Mouse (Mus musculus) olfactory bulb, adult 2 months (tissue): ENCODE data around the gene Pacrg. TPM values are rescaled to one million over a fixed set of nuclear protein-coding genes. Genes with fewer than 3 reads are reported as not detected.

Experiments used
- H3K27ac ChIP-seq: fragments of 200-500 bp; 2 replicates; pipeline ENCODE4 v1.5.1; 2012; ENCODE audit warnings: low read depth, low read length; ENCODE audit not compliant: insufficient read depth
- H3K4me1 ChIP-seq: fragments of 200-500 bp; 2 replicates; pipeline ENCODE4 v1.6.1; 2012; ENCODE audit warnings: low read length; ENCODE audit not compliant: control insufficient read depth, insufficient read depth
- H3K4me3 ChIP-seq: fragments of 200-500 bp; 2 replicates; pipeline ENCODE4 v1.5.1; 2012; ENCODE audit warnings: mild to moderate bottlenecking, low read depth, low read length, moderate library complexity; ENCODE audit not compliant: insufficient read depth
- CTCF ChIP-seq: fragments of 200-500 bp; IDR thresholded peaks from 2 replicates; pipeline ENCODE4 v1.5.1; 2012; ENCODE audit warnings: low read depth, mild to moderate bottlenecking, low read length, moderate library complexity; ENCODE audit not compliant: insufficient read depth
- POLR2A ChIP-seq: fragments of 200-500 bp; IDR thresholded peaks from 2 replicates; pipeline ENCODE4 v1.6.1; 2012; ENCODE audit warnings: mild to moderate bottlenecking, low read depth, low read length, moderate library complexity; ENCODE audit not compliant: insufficient read depth
- WGBS: fragments of 180-500 bp; shearing (Covaris S2); methylation state at CpG from one replicate; pipeline ENCODE4 v1.1.7; 2018; 5-methylcytosine and 5-hydroxymethylcytosine counted together
- polyA plus RNA-seq: library from polyadenylated mRNA; stranded (reverse); fragments of >200 nt; gene quantifications from 2 replicates; pipeline ENCODE4 v1.2.4, GENCODE M21; 2012; ENCODE audit warnings: low replicate concordance; ENCODE audit not compliant: missing spikeins, insufficient read depth, insufficient read length

Gene Pacrg
- polyA plus RNA-seq, 1 experiment = not detected

DNA sequence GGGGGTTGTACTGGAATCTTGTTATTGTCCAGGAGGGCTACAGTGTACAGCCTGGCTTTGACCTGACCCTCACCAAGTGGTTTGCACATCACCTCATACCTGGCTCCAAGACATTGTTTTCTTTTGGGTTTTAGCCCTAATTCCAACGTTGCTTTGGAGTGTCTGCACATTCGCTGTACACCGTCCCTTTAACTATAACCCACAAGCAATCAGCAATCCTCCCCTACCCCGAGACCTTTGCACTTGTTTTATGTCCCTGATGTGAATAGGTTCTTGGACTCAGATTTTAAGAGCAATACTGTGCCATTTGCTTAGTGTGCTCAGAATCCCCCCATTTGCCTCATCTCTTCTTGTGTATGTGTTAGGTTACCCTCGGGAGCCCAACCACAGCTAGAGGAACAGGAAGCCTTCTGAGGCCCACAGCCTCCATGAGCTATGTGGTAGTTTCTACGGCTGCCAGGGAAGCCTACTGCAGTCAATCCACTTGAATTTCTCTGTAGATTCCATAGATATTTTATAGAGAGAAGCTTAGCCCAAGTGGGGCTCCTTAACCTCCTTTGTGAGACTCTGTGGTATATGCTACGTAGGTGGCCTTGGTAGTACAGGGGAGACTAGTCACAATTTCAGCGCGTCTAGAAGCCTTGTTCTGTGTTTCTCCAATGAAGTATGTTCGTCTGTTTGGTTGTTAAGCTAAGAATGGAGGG, 442.0 kb downstream of the Pacrg start:
- Histone ChIP-seq H3K4me3 (no peak overlapping the region), H3K27ac (peak overlapping the region; percentile 33), H3K4me1 (peaks cover 33% of the 10 kb centered on the region)
- WGBS = 70% methylated on average over 10 of the region's 10 CpGs
- TF ChIP-seq CTCF (no peak), POLR2A (no peak)

DNA sequence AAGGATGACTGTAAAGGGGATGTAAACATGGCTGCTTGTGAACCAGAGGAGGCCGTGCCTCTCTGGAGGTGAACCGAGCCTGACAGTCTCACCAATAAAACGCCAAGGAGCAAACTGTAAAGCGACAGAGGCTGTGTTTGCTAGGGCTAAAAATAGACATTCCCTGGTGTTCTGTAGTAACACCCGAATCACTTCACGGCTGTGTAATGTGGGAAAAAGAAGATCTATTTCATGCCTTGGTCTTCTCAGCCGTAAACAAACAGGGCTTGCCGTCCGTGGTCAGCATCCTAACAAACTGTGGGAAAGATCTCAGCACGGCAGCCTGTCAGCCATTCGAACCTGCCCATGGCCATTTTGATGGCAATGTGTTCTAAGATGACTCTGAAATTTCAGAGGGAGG, 442.8 kb downstream of the Pacrg start:
- WGBS = 20% methylated on average over 11 of the region's 11 CpGs

DNA sequence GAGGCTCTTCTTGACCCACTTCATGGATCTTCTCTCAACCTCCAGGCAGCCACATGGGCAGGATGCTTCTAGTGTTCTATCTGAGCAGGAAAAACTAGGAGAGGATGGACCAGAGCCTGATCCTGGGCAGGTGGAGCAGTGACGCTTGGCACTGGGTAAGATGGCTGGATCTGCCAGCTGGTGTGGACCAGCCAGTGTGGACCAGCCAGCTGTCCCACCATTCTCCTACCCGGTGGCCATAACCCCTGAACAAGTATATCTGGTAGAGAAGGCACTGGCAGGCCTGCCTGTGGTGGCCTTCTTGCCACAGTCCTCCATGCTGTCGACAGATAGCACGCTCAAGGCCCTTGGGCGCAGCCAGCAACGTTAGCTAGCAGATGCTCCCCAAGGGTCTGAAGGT, 443.2 kb downstream of the Pacrg start:
- Histone ChIP-seq H3K27ac (peak overlapping the region; percentile 52), H3K4me1 (peaks cover 28% of the 10 kb centered on the region), H3K4me3 (no peak overlapping the region)
- 62% methylated on average over 6 of the region's 6 CpGs for WGBS
- TF ChIP-seq CTCF = no peak
- TF ChIP-seq POLR2A = no peak

More for the DNA sequence above, 442.8 kb downstream of the Pacrg start:
- H3K4me1 ChIP-seq = peaks cover 31% of the 10 kb centered on the region
- H3K27ac ChIP-seq = peak overlapping the region; percentile 52
- H3K4me3 ChIP-seq = no peak overlapping the region
- TF ChIP-seq POLR2A (no peak), CTCF (no peak)

DNA sequence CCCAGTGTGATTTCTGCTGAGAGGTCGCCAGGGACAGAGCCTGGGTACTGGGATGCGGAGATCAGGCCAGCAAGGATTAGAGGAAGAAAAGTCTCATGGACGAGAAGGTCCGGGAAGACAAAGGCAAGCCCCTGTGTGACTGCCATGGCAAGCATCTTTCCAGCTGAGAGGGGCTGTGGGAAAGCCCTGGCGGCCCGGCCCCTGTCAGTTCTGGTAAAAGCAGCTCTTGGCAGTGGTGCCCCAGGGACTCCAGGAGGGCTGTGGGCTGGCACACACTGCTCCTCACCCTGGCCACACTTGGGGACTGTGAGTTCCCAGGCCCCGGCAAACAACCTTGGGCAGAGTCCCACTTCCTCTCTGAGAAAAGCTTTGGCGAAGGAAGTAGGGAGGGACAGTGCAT, 445.3 kb downstream of the Pacrg start:
- Histone ChIP-seq H3K4me1 (peaks cover 35% of the 10 kb centered on the region), H3K27ac (peak overlapping the region; percentile 49; the same call in 1 of the 2 replicates), H3K4me3 (no peak overlapping the region)
- TF ChIP-seq POLR2A (no peak), CTCF (no peak)
- WGBS = 69% methylated on average over 8 of the region's 8 CpGs

DNA sequence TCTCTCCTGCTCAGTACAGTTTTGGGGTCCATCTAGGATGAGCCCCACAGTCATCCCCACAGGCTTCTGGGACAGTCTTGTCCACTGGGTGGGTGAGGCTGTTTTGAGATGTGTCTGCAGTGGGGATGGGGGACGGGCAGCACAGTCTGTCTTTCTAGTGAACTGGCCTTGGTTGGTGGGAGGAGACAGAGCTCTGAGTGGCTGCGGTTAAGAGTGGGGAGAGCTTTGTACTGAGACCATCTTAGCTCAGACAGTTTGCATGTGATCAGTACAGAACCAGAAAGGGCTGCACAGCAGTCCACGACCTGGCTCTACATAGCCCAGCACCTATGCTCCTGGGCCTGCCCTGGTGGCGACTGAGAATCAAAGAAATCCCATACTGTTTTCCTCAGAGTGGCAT, 446.3 kb downstream of the Pacrg start:
- WGBS = 85% methylated on average over 4 of the region's 4 CpGs
- Histone ChIP-seq H3K4me3 (no peak overlapping the region), H3K27ac (peak overlapping the region; percentile 49; the same call in 1 of the 2 replicates), H3K4me1 (peaks cover 35% of the 10 kb centered on the region)
- TF ChIP-seq CTCF (no peak), POLR2A (no peak)

DNA sequence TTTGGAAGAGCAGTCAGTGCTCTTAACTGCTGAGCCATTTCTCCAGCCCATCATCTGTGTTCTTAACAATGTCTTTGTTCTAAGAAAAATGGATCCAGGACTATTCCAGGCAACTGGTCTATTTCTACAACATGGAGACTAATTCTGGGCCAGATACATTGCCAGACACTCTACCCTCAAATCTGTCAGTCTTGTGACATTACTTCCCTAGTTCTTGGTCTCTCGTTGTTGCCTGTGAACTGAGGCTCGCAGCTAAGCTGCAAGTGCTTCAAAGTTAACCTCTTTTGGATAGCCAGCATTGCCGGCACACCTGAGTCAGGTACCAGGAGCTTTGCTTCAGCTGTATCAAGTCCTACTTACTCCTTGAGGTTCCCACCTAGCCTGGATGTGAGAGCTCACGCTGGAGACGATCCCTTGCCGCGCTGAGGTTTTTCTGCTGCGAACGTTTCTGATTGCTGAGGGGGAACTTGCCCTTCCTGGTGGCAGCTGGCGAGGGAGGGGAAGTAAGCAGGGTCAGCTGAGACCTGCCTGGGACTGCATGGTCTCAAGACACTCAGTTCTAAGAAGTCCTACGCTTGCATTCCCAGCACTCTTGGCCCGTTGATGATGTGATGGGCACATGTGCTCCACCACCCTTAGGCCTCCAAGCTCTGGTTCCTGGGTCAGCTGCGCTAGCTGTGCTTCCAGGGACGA, 447.6 kb downstream of the Pacrg start:
- Histone ChIP-seq H3K4me1 (peaks cover 35% of the 10 kb centered on the region), H3K4me3 (no peak overlapping the region), H3K27ac (no peak overlapping the region; the same call in 1 of the 2 replicates)
- 93% methylated on average over 14 of the region's 14 CpGs for WGBS
- TF ChIP-seq POLR2A (no peak), CTCF (no peak)

DNA sequence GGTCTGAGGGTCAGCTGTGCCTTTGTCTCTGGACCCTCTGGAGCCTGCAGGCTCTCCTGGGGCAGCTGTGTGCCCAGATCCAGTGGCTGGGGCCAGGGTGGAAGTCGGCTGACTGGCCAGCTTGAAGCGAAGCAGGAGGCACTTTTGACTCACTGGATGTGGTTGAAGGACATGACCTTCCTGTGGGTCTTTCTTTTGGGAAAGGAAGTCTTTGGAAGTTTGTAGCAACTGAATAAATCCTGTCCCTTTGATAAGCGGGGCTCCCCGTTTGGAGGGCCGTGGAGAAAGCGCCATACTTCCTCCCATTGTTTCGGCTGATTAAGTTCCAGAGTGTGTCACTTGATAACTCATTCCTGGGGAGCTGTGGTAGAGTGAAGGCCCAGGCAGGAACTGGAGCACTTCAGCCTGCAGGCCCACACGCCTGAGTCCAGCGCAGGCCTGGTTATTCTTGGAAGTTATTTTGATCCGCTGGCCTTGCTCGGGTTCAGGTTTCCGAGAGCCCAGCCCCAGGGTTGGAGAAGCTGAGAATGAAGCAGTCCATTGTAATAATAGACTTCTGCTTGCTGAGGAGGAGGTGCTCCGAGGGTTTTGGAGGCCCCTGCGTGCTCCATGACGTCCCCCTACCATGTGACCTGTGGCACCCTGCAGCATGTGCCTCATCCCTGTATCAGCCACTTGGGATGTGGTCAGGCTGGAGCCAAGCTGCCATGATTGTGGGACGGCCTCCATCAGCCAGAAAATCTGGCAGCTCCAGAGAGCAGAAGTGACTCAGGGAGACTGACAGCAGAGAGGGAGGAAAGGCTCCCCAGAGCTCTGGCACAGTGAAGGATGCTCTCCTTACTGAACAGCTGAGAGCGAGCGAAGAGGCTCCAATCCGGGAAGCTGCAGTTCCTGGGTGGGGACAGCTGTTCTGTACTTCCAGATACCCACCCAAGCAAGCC, 449.6 kb downstream of the Pacrg start:
- TF ChIP-seq POLR2A = no peak
- no peak for TF ChIP-seq CTCF
- no peak overlapping the region for H3K4me3 ChIP-seq
- H3K27ac ChIP-seq = peak overlapping the region; percentile 82
- 45% methylated on average over 19 of the region's 19 CpGs for WGBS
- peaks cover 26% of the 10 kb centered on the region for H3K4me1 ChIP-seq

DNA sequence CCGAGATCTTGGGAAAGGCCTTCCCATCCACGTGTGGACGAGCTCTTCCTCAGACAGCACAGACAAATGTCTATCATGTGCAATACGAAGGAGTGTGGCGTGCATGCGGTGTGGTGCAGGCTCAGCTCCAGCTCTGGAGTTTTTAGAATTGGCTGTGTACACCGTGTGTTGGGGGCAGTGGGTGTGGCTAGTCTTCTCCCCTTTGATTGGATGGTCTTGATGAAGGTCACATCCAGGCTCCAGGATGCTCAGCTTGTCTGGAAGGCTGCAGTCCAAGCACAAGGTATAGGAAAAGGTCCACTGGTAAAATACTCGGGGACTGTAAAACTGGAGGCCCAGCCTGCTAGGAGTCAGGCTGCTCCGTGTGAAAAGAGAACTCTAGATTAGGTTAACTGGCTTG, 450.4 kb downstream of the Pacrg start:
- H3K27ac ChIP-seq = peak overlapping the region; percentile 82; the same call in 1 of the 2 replicates
- H3K4me3 ChIP-seq = no peak overlapping the region
- WGBS = 86% methylated on average over 9 of the region's 9 CpGs
- H3K4me1 ChIP-seq = peaks cover 23% of the 10 kb centered on the region
- no peak for TF ChIP-seq POLR2A
- no peak for TF ChIP-seq CTCF

DNA sequence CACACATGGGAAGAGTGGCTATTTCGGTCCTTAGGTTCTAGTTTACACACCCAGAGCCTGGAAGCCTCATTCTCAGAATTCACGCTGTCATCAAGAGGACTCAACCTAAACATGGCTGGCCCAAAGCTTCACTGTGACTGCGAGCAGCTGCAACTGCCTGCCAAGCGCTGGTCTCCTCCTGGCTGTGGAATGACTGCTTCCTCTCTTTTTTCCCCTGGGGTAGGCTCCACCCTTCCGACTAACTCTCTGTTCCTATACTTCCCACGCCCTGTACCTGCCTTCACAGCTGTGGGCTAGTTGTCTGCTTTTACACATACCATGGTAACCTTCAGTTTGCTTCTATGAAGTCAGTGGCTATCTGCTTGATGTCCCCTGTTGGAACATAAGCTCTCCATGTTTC, 453.6 kb downstream of the Pacrg start:
- TF ChIP-seq POLR2A (no peak), CTCF (no peak)
- H3K27ac ChIP-seq = no peak overlapping the region
- 83% methylated on average over 6 of the region's 6 CpGs for WGBS

More for the DNA sequence above, 453.6 kb downstream of the Pacrg start:
- no peak overlapping the region for H3K4me3 ChIP-seq
- H3K4me1 ChIP-seq = peaks cover 17% of the 10 kb centered on the region
